Mouse (Mus musculus) cerebellum, adult 2 months (tissue): Measurements from ENCODE around the gene Gm43552. TPM values are rescaled to one million over a fixed set of nuclear protein-coding genes. Genes with fewer than 3 reads are reported as not detected.
A peak's percentile ranks its signal among the peaks of the same experiment; 100 is the strongest.

Experiments
- DNase-seq, 2 experiments: peaks; one replicate each; pipeline ENCODE4 v3.0.0; 2021
- H3K27ac ChIP-seq: fragments of 200-500 bp; 2 replicates; pipeline ENCODE4 v1.5.1; 2012; ENCODE audit warnings: low read length, control low read depth, inconsistent platforms; ENCODE audit not compliant: insufficient read depth
- H3K27me3 ChIP-seq: fragments of 200-500 bp; 2 replicates; pipeline ENCODE4 v1.6.1; 2012; ENCODE audit warnings: inconsistent platforms, mild to moderate bottlenecking, low read length, moderate library complexity; ENCODE audit not compliant: control insufficient read depth, insufficient read depth
- H3K4me1 ChIP-seq: fragments of 200-500 bp; 2 replicates; pipeline ENCODE4 v1.6.1; 2011; ENCODE audit warnings: low read length; ENCODE audit not compliant: control insufficient read depth, insufficient read depth
- H3K4me3 ChIP-seq: fragments of 200-500 bp; replicated peaks from 2 replicates; pipeline ENCODE3; 2011; ENCODE audit warnings: mild to moderate bottlenecking, low read depth, low read length, control low read depth; ENCODE audit not compliant: insufficient read depth
- CTCF ChIP-seq: fragments of 200-500 bp; IDR thresholded peaks from 2 replicates; pipeline ENCODE4 v1.5.1; 2011; ENCODE audit warnings: low read depth, mild to moderate bottlenecking, control low read depth, low read length, moderate library complexity, borderline replicate concordance; ENCODE audit not compliant: insufficient read depth
- POLR2A ChIP-seq: fragments of 200-500 bp; IDR thresholded peaks from 2 replicates; pipeline ENCODE4 v1.6.1; 2011; ENCODE audit warnings: low read length, control low read depth, borderline replicate concordance; ENCODE audit not compliant: insufficient read depth
- WGBS: fragments of 180-500 bp; shearing (Covaris S2); methylation state at CpG from one replicate; pipeline ENCODE4 v1.1.7; 2018; 5-methylcytosine and 5-hydroxymethylcytosine counted together
- polyA plus RNA-seq: library from polyadenylated mRNA; depleted of rRNA; stranded (reverse); fragments of >200 nt; gene quantifications from 2 replicates; pipeline ENCODE4 v1.2.3, GENCODE M21; 2012

The Gm43552 gene
- polyA plus RNA-seq, 1 experiment, result not detected

DNA sequence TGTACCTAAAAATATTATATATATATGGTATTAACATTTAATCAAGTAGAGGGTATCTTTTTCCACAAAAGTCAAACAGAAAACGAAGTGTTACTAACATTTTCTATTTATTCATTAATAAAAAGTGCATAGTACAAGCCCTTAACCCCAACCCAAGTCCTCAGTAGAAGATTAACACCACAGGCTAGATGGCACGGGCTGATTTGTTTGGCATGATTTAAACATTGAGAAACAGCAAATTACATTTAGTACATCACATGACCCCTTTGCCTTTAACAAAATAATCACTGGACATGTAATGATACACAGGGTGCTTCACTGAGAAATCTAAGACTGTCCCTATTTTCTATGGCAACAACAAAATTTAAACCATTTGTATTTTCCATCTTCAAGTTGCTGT lies 45.9 kb downstream of the Gm43552 start:
- Histone ChIP-seq H3K27ac (no peak overlapping the region), H3K4me1 (peaks cover 5% of the 10 kb centered on the region; the same call in 1 of the 2 replicates), H3K4me3 (no peak overlapping the region), H3K27me3 (no peaks in the 10 kb centered on the region)
- 66% methylated on average over 2 of the region's 2 CpGs for WGBS
- DNase-seq, result no peak
- TF ChIP-seq CTCF (no peak), POLR2A (no peak)

- no peak for TF ChIP-seq POLR2A
- TF ChIP-seq CTCF, result no peak
- no peak for DNase-seq
- WGBS, result 12% methylated on average over 3 of the region's 6 CpGs
These were observed 47.7 kb downstream of the Gm43552 start for GRCm38 (mm10) chr5:65444981-65445380.

DNA sequence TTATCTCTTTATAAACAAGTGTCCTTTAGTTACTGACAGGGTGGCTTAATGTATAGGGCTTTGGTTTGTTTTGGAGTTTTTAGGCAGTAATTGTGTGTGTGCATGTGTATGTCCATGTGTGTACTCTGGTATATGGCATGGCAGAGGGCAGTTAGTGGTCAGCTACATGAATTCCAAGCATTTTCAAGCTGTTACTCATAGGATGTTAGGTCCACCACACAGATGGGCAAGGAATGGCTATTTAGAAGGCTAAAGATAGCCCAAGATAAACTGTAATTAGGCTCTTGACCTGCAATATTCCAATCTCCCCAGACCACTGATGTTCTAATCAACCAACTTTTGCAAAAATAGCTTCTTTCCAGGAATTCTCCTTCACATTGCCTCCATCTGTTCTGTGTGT lies 54.6 kb downstream of the Gm43552 start:
- no peak for TF ChIP-seq CTCF
- no peak for TF ChIP-seq POLR2A
- peaks cover 3% of the 10 kb centered on the region; the same call in 1 of the 2 replicates for H3K4me1 ChIP-seq

More at GRCm38 (mm10) chr5:65444981-65445380, 47.7 kb downstream of the Gm43552 start:
- no peak overlapping the region for H3K27ac ChIP-seq
- peaks cover 5% of the 10 kb centered on the region; the same call in 1 of the 2 replicates for H3K4me1 ChIP-seq
- no peak overlapping the region for H3K4me3 ChIP-seq
- H3K27me3 ChIP-seq, result no peaks in the 10 kb centered on the region

GRCm38 (mm10) chr5:65435806-65436561 lies 56.6 kb downstream of the Gm43552 start, which contains the start of gene Ugdh:
Gene Ugdh (minus strand): TSS chr5:65435949.
- WGBS, result 1% methylated on average over 51 of the region's 51 CpGs
- peak within 1 kb of the TSS; percentile 99 for H3K4me3 ChIP-seq
- H3K27me3 ChIP-seq, result no peaks in the 10 kb centered on the region
- TF ChIP-seq CTCF, result no peak; the same call in 1 of the 2 replicates
- peak; percentile 98 for TF ChIP-seq POLR2A
- H3K4me1 ChIP-seq, result peaks cover 3% of the 10 kb centered on the region; the same call in 1 of the 2 replicates
- H3K27ac ChIP-seq, result peak within 1 kb of the TSS; percentile 89
- peak; percentile 96 to 98 for DNase-seq

More for the DNA sequence above, 54.6 kb downstream of the Gm43552 start:
- no peak overlapping the region for H3K4me3 ChIP-seq
- no peak overlapping the region for H3K27ac ChIP-seq
- H3K27me3 ChIP-seq, result no peaks in the 10 kb centered on the region
- DNase-seq, result no peak

DNA sequence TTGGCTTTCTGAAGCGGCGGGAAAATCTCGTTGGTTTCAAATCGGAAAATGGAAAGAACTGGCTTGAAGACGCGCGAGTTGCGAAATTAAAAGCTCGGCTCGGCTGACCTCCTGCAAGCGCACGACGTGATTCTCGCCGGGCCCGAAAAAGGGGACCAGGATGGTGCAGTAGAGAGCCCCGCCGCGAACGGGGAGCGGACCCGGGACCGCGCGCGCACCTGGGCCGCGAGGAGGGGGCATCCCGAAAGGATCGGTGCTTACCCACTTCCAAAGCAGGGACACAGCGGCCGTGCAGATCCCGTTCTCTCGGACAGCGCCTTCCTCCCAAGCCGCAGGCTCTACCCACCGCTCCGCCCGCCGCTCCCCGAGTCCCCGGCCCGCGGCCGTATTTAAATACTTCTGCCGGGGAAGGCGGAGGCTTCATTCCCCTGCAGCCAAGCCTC lies 57.2 kb downstream of the Gm43552 start:
- whole genome bisulfite sequencing, result under 1% methylated on average over 44 of the region's 47 CpGs
- H3K27me3 ChIP-seq, result no peaks in the 10 kb centered on the region
- no peak for DNase-seq
- peak overlapping the region; percentile 24 for H3K27ac ChIP-seq
- TF ChIP-seq POLR2A, result no peak
- TF ChIP-seq CTCF, result no peak
- peaks cover 3% of the 10 kb centered on the region; the same call in 1 of the 2 replicates for H3K4me1 ChIP-seq
- peak overlapping the region; percentile 99 for H3K4me3 ChIP-seq

DNA sequence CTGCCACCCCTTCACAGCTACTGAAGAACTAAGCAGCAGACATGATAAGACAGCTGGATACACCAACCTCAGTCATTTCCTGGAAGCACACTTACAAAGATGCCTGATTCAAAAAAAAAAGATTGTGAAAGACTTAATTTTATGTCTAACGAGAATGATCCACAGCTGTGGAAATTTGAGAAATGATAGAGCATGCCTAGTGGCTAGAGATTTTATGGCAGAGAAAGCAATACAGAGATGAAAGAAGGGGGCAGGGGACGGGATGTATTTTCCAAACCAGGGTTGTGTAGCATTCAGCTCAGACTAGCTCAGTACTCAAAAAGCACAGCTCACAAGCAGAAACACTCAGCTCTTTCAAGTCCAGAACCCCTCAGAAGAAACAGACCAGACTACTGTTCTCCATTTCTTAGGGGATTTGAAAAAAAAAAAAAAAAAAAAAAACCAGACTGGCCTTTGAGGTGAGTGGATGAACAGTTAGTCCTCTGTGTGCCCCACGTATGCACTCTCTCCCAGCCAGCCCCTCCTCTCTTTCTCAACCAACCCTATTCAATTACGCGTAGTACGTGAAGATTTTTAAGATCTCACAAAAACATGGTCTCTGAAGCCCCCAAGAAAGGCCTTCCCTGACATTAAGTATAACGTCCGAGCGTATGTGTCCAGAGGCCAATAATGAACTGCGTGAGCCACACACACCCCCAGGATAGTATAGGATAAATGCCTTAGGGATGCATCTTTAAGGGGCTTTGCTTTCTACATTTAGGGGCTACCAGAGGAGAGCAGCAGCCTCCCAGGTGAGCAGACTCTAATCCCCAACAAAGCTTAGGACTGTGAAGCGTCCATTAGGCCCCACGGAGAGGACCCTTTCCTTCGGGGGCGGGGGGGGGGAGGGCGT lies 57.9 kb downstream of the Gm43552 start:
- no peak for DNase-seq
- TF ChIP-seq CTCF, result no peak
- no peak for TF ChIP-seq POLR2A
- 2% methylated on average over 15 of the region's 15 CpGs for WGBS
- Histone ChIP-seq H3K27me3 (no peaks in the 10 kb centered on the region), H3K4me3 (peak overlapping the region; percentile 99), H3K27ac (peak overlapping the region; percentile 24; the same call in 1 of the 2 replicates), H3K4me1 (peaks cover 5% of the 10 kb centered on the region; the same call in 1 of the 2 replicates)

GRCm38 (mm10) chr5:65429441-65429840 lies 63.2 kb downstream of the Gm43552 start:
- WGBS, result 92% methylated on average over 5 of the region's 5 CpGs
- no peak for DNase-seq
- Histone ChIP-seq H3K27me3 (no peaks in the 10 kb centered on the region), H3K4me1 (peaks cover 5% of the 10 kb centered on the region; the same call in 1 of the 2 replicates), H3K27ac (no peak overlapping the region), H3K4me3 (no peak overlapping the region)
- TF ChIP-seq CTCF, result no peak
- TF ChIP-seq POLR2A, result no peak
